Mouse (Mus musculus) MEL (cell line): ENCODE results near the gene Hba-a2. TPM values are rescaled to one million over a fixed set of nuclear protein-coding genes. Genes with fewer than 3 reads are reported as not detected.

Experiments
- DNase-seq: peaks from one replicate; pipeline ENCODE4 v3.0.0; 2011; ENCODE audit warnings: low read depth, low spot score
- H3K27ac ChIP-seq: 2 replicates; pipeline ENCODE4 v1.5.1; 2012; ENCODE audit warnings: low read depth, mild to moderate bottlenecking, control low read depth, low read length, moderate library complexity; ENCODE audit not compliant: control insufficient read depth
- H3K27me3 ChIP-seq, 2 experiments: fragments of 150-350 bp in 1 of 2; sonication (generic) in 1 of 2; 2 replicates each; pipeline ENCODE4 v1.6.1; 2012; ENCODE audit warnings: low read length in 2 of 2, mild to moderate bottlenecking in 2 of 2, improper control_type of control experiment in 1 of 2, moderate library complexity in 1 of 2; ENCODE audit not compliant: insufficient read depth in 2 of 2, control insufficient read depth in 1 of 2
- H3K36me3 ChIP-seq, 2 experiments: 2 replicates each; pipeline ENCODE4 v1.6.1; 2012 to 2014; ENCODE audit warnings: low read length in 2 of 2, improper control_type of control experiment in 1 of 2, inconsistent platforms in 1 of 2, mild to moderate bottlenecking in 1 of 2; ENCODE audit not compliant: insufficient read depth in 2 of 2, control insufficient read depth in 1 of 2
- H3K4me1 ChIP-seq, 2 experiments: fragments of 150-350 bp in 1 of 2; sonication (generic) in 1 of 2; 2 replicates each; pipeline ENCODE4 v1.6.1; 2012; ENCODE audit warnings: low read length in 2 of 2, improper control_type of control experiment in 1 of 2, mild to moderate bottlenecking in 1 of 2; ENCODE audit not compliant: insufficient read depth in 2 of 2, control insufficient read depth in 1 of 2
- H3K4me3 ChIP-seq, 2 experiments: fragments of 150-350 bp in 1 of 2; sonication (generic) in 1 of 2; 2 replicates each; pipeline ENCODE4 v1.5.1; 2012; ENCODE audit warnings: low read depth in 2 of 2, low read length in 2 of 2, mild to moderate bottlenecking in 2 of 2, moderate library complexity in 2 of 2, control low read depth in 1 of 2, improper control_type of control experiment in 1 of 2; ENCODE audit not compliant: control insufficient read depth in 1 of 2, insufficient read depth in 1 of 2
- H3K79me2 ChIP-seq: 2 replicates; pipeline ENCODE4 v1.6.1; 2012; ENCODE audit warnings: mild to moderate bottlenecking, low read length, moderate library complexity; ENCODE audit not compliant: control insufficient read depth, poor library complexity, insufficient read depth
- H3K9ac ChIP-seq: 2 replicates; pipeline ENCODE4 v1.6.1; 2012; ENCODE audit warnings: low read depth, mild to moderate bottlenecking, control low read depth, low read length, moderate library complexity; ENCODE audit not compliant: control insufficient read depth, poor library complexity, severe bottlenecking
- H3K9me3 ChIP-seq: fragments of 150-350 bp; sonication (generic); replicated peaks from 2 replicates; pipeline ENCODE4 v1.6.1; 2012; ENCODE audit warnings: mild to moderate bottlenecking, low read length, improper control_type of control experiment, moderate library complexity; ENCODE audit not compliant: insufficient read depth
- CHD2 ChIP-seq: IDR thresholded peaks from 2 replicates; pipeline ENCODE4 v1.6.1; 2011; ENCODE audit warnings: low read length, improper control_type of control experiment
- E2F4 ChIP-seq: IDR thresholded peaks from 2 replicates; pipeline ENCODE4 v1.6.1; 2011; ENCODE audit warnings: low read depth, low read length, improper control_type of control experiment, borderline replicate concordance
- ELF1 ChIP-seq: IDR thresholded peaks from 2 replicates; pipeline ENCODE4 v1.6.1; 2014; ENCODE audit warnings: low read depth, mild to moderate bottlenecking, inconsistent platforms, low read length, improper control_type of control experiment, moderate library complexity
- GABPA ChIP-seq: IDR thresholded peaks from 2 replicates; pipeline ENCODE4 v1.6.1; 2012; ENCODE audit warnings: low read depth, mild to moderate bottlenecking, inconsistent platforms, low read length, improper control_type of control experiment, moderate library complexity
- GATA1 ChIP-seq: IDR thresholded peaks from 2 replicates; pipeline ENCODE4 v1.6.1; 2011; ENCODE audit warnings: low read depth, low read length, improper control_type of control experiment
- HCFC1 ChIP-seq: IDR thresholded peaks from 2 replicates; pipeline ENCODE4 v1.6.1; 2012; ENCODE audit warnings: low read depth, mild to moderate bottlenecking, inconsistent platforms, low read length, improper control_type of control experiment, moderate library complexity
- KAT2A ChIP-seq: conservative IDR thresholded peaks from 2 replicates; pipeline ENCODE4 v1.6.1; 2012; ENCODE audit warnings: low read depth, low read length, improper control_type of control experiment, inconsistent platforms
- MAZ ChIP-seq: IDR thresholded peaks from 2 replicates; pipeline ENCODE4 v1.6.1; 2012; ENCODE audit warnings: low read depth, mild to moderate bottlenecking, inconsistent platforms, low read length, improper control_type of control experiment
- MEF2A ChIP-seq: IDR thresholded peaks from 2 replicates; pipeline ENCODE4 v1.6.1; 2014; ENCODE audit warnings: low read depth, mild to moderate bottlenecking, inconsistent platforms, low read length, improper control_type of control experiment; ENCODE audit not compliant: poor library complexity, insufficient replicate concordance, severe bottlenecking; ENCODE audit errors: extremely low read depth
- MXI1 ChIP-seq: IDR thresholded peaks from 2 replicates; pipeline ENCODE4 v1.6.1; 2011; ENCODE audit warnings: mild to moderate bottlenecking, low read depth, low read length, improper control_type of control experiment
- MYC ChIP-seq: IDR thresholded peaks from 2 replicates; pipeline ENCODE4 v1.6.1; 2011; ENCODE audit warnings: low read depth, mild to moderate bottlenecking, low read length, improper control_type of control experiment, moderate library complexity
- NELFE ChIP-seq: IDR thresholded peaks from 2 replicates; pipeline ENCODE4 v1.6.1; 2011; ENCODE audit warnings: low read depth, low read length, improper control_type of control experiment
- POLR2A ChIP-seq, 2 experiments: IDR thresholded peaks; 2 replicates each; pipeline ENCODE4 v1.6.1; 2011 to 2012; ENCODE audit warnings: low read length in 2 of 2, mild to moderate bottlenecking in 2 of 2, control low read depth in 1 of 2, improper control_type of control experiment in 1 of 2, low read depth in 1 of 2, moderate library complexity in 1 of 2; ENCODE audit not compliant: control insufficient read depth in 1 of 2, insufficient read depth in 1 of 2, poor library complexity in 1 of 2
- POLR2AphosphoS5 ChIP-seq: IDR thresholded peaks from 2 replicates; pipeline ENCODE4 v1.6.1; 2012; ENCODE audit warnings: low read depth, borderline replicate concordance, mild to moderate bottlenecking, inconsistent platforms, low read length, moderate library complexity, mixed read lengths
- RAD21 ChIP-seq: IDR thresholded peaks from 2 replicates; pipeline ENCODE4 v1.6.1; 2011; ENCODE audit warnings: mild to moderate bottlenecking, low read depth, low read length, improper control_type of control experiment
- RCOR1 ChIP-seq: IDR thresholded peaks from 2 replicates; pipeline ENCODE4 v1.6.1; 2012; ENCODE audit warnings: low read depth, mild to moderate bottlenecking, inconsistent platforms, low read length, improper control_type of control experiment
- SIN3A ChIP-seq: IDR thresholded peaks from 2 replicates; pipeline ENCODE4 v1.6.1; 2012; ENCODE audit warnings: low read length, improper control_type of control experiment, inconsistent platforms
- TAL1 ChIP-seq: IDR thresholded peaks from 2 replicates; pipeline ENCODE4 v1.6.1; 2012; ENCODE audit warnings: mild to moderate bottlenecking, inconsistent platforms, low read length, moderate library complexity, mixed read lengths
- ZC3H11A ChIP-seq: IDR thresholded peaks from 2 replicates; pipeline ENCODE4 v1.6.1; 2012; ENCODE audit warnings: low read depth, mild to moderate bottlenecking, inconsistent platforms, low read length, improper control_type of control experiment
- ZKSCAN1 ChIP-seq: IDR thresholded peaks from 2 replicates; pipeline ENCODE4 v1.6.1; 2012; ENCODE audit warnings: low read depth, mild to moderate bottlenecking, inconsistent platforms, low read length, improper control_type of control experiment, moderate library complexity
- ZMIZ1 ChIP-seq: IDR thresholded peaks from 2 replicates; pipeline ENCODE4 v1.6.1; 2012; ENCODE audit warnings: low read depth, mild to moderate bottlenecking, inconsistent platforms, low read length, improper control_type of control experiment, moderate library complexity
- polyA plus RNA-seq, 2 experiments: library from polyadenylated mRNA; stranded (reverse) in 1 of 2; unstranded in 1 of 2; fragments of >175 nt in 1 of 2; fragments of >200 nt in 1 of 2; gene quantifications; 2 replicates each; pipeline versions ENCODE4 v1.2.1 to v1.2.4; 2012; ENCODE audit warnings: low replicate concordance in 2 of 2, low read depth in 1 of 2; ENCODE audit not compliant: insufficient read length in 2 of 2, insufficient read depth in 1 of 2, missing spikeins in 1 of 2
- total RNA-seq: library from RNA; depleted of rRNA; stranded (reverse); fragments of 300-350 nt; gene quantifications from 2 replicates; pipeline ENCODE4 v1.2.3, GENCODE M21; 2012; rRNA removed

The Hba-a2 gene
- total and polyA plus RNA-seq, 3 experiments = 202 to 432 (median 313) TPM

- H3K27ac ChIP-seq = no peak overlapping the region
- TF ChIP-seq GABPA = no peak
- TF ChIP-seq MXI1 = no peak
- TF ChIP-seq RCOR1 = no peak
- TF ChIP-seq CHD2 = no peak
- no peak for TF ChIP-seq MYC
- no peak for TF ChIP-seq KAT2A
- TF ChIP-seq RAD21 = no peak
- no peak for TF ChIP-seq ZC3H11A
- no peak for TF ChIP-seq MEF2A
- no peak for TF ChIP-seq ZKSCAN1
- TF ChIP-seq POLR2AphosphoS5 = no peak
- TF ChIP-seq ZMIZ1 = no peak
- no peak for TF ChIP-seq NELFE
- no peak for TF ChIP-seq GATA1
- TF ChIP-seq E2F4 = no peak
- no peak for TF ChIP-seq TAL1
- H3K27me3 ChIP-seq = peaks cover 2% of the 10 kb centered on the region in 2 experiments; a peak in 2 of 4 replicates
- no peak overlapping the region for H3K9ac ChIP-seq
- peaks cover 0 to 5% of the 10 kb centered on the region in 2 experiments; a peak in 1 of 4 replicates for H3K4me1 ChIP-seq
- peak; percentile 39 for DNase-seq
- H3K4me3 ChIP-seq = no peak overlapping the region
- no peaks in the 10 kb centered on the region for H3K9me3 ChIP-seq
- H3K36me3 ChIP-seq = peaks cover 0 to under 1% of the 10 kb centered on the region in 2 experiments; a peak in 1 of 4 replicates
- peaks cover 7% of the 10 kb centered on the region for H3K79me2 ChIP-seq
These were observed 47.1 kb downstream of the Hba-a2 start for GRCm38 (mm10) chr11:32343350-32343749.

GRCm38 (mm10) chr11:32345504-32346297 lies 49.4 kb downstream of the Hba-a2 start:
- no peak for TF ChIP-seq MAZ
- TF ChIP-seq ZKSCAN1 = no peak
- TF ChIP-seq ELF1 = no peak
- no peak for TF ChIP-seq HCFC1
- TF ChIP-seq SIN3A = no peak
- TF ChIP-seq E2F4 = no peak
- TF ChIP-seq POLR2A (IDR thresholded peaks at IDR 0.05; ENCODE audit: control insufficient read depth in 1 of 2, insufficient read depth in 1 of 2, low read depth in 1 of 2, low read length in 2 of 2, poor library complexity in 1 of 2) = no peak
- Histone ChIP-seq H3K9me3 (no peaks in the 10 kb centered on the region), H3K79me2 (peaks cover 13% of the 10 kb centered on the region), H3K27ac (no peak overlapping the region), H3K4me1 (peaks cover 0 to 22% of the 10 kb centered on the region in 2 experiments; a peak in 3 of 4 replicates), H3K27me3 (peaks cover 2% of the 10 kb centered on the region in 2 experiments; a peak in 1 of 4 replicates), H3K36me3 (peaks cover 0 to 13% of the 10 kb centered on the region in 2 experiments; a peak in 2 of 4 replicates), H3K4me3 (no peak overlapping the region), H3K9ac (no peak overlapping the region)
- DNase-seq = no peak

Other genes starting within 250 kb of the Hba-a2 start
- 76.5 and 83.8 TPM in 2 replicates for gene Il9r, start 96.2 kb upstream of the Hba-a2 start, total RNA-seq
- gene Il9r, start 96.2 kb upstream of the Hba-a2 start, polyA plus RNA-seq = 10 to 100 TPM in 1 of 2 experiments, not detected in 1; 56.9 TPM
- 148 and 158 TPM in 2 replicates for gene Snrnp25, start 91.1 kb upstream of the Hba-a2 start, total RNA-seq
- 100 to 1,000 TPM in 1 of 2 experiments, not detected in 1; 130 TPM for gene Snrnp25, start 91.1 kb upstream of the Hba-a2 start, polyA plus RNA-seq
- 2.4 and 2.9 TPM in 2 replicates for gene Rhbdf1, start 74.2 kb upstream of the Hba-a2 start, total RNA-seq
- gene Rhbdf1, start 74.2 kb upstream of the Hba-a2 start, polyA plus RNA-seq = 10 to 100 TPM in 1 of 2 experiments, not detected in 1; 14.3 TPM
- gene Mpg, start 70.0 kb upstream of the Hba-a2 start, total RNA-seq = 41.2 and 43.2 TPM in 2 replicates
- gene Mpg, start 70.0 kb upstream of the Hba-a2 start, polyA plus RNA-seq = 10 to 100 TPM in 1 of 2 experiments, not detected in 1; 42.0 TPM
- 12.5 and 14.1 TPM in 2 replicates for gene Nprl3, start 28.8 kb upstream of the Hba-a2 start, total RNA-seq
- gene Nprl3, start 28.8 kb upstream of the Hba-a2 start, polyA plus RNA-seq = 10 to 100 TPM in 1 of 2 experiments, not detected in 1; 18.4 TPM
- not detected in 2 replicates for gene Hba-x, start 20.1 kb upstream of the Hba-a2 start, total RNA-seq
- under 1 TPM in 1 of 2 experiments, not detected in 1; 0.13 TPM for gene Hba-x, start 20.1 kb upstream of the Hba-a2 start, polyA plus RNA-seq
- gene Hba-a1, start 13.0 kb upstream of the Hba-a2 start, total RNA-seq = 211 and 272 TPM in 2 replicates
- 100 to 1,000 TPM; 313 to 334 TPM for gene Hba-a1, start 13.0 kb upstream of the Hba-a2 start, polyA plus RNA-seq
- gene Hbq1b, start 9.5 kb upstream of the Hba-a2 start, total RNA-seq = 2.3 and 2.5 TPM in 2 replicates
- 1 to 10 TPM in 1 of 2 experiments, not detected in 1; 6.5 TPM for gene Hbq1b, start 9.5 kb upstream of the Hba-a2 start, polyA plus RNA-seq
- gene Hbq1a, start 3.6 kb downstream of the Hba-a2 start, total RNA-seq = 0.46 TPM in 1 of 2 replicates, not detected in the other
- gene Hbq1a, start 3.6 kb downstream of the Hba-a2 start, polyA plus RNA-seq = under 1 TPM in 1 of 2 experiments, not detected in 1; 0.29 TPM
- 9.6 and 10.0 TPM in 2 replicates for gene Sh3pxd2b, start 51.3 kb downstream of the Hba-a2 start, total RNA-seq
- 10 to 100 TPM in 1 of 2 experiments, not detected in 1; 17.0 TPM for gene Sh3pxd2b, start 51.3 kb downstream of the Hba-a2 start, polyA plus RNA-seq
- gene Ubtd2, start 158.9 kb downstream of the Hba-a2 start, total RNA-seq = 22.4 and 25.7 TPM in 2 replicates
- 10 to 100 TPM in 1 of 2 experiments, not detected in 1; 28.7 TPM for gene Ubtd2, start 158.9 kb downstream of the Hba-a2 start, polyA plus RNA-seq
- gene Efcab9, start 235.6 kb downstream of the Hba-a2 start, total RNA-seq = 0.77 and 0.82 TPM in 2 replicates
- gene Efcab9, start 235.6 kb downstream of the Hba-a2 start, polyA plus RNA-seq = 1 to 10 TPM in 1 of 2 experiments, not detected in 1; 1.3 TPM
- gene Stk10, start 236.8 kb downstream of the Hba-a2 start, total RNA-seq = 10.8 and 11.4 TPM in 2 replicates
- 10 to 100 TPM in 1 of 2 experiments, not detected in 1; 14.4 TPM for gene Stk10, start 236.8 kb downstream of the Hba-a2 start, polyA plus RNA-seq